Mouse (Mus musculus) gastrocnemius, adult 2 months (tissue): ENCODE measurements around the gene Kctd13. TPM values are rescaled to one million over a fixed set of nuclear protein-coding genes. Genes with fewer than 3 reads are reported as not detected.
"Not testable (repeated sequence)": the region's sequence is repeated elsewhere in the genome, so short reads cannot be mapped to it uniquely, and the experiment has no call there.

Source experiments
- DNase-seq: peaks from one replicate; pipeline ENCODE4 v3.0.0; 2022
- H3K27ac ChIP-seq: fragments of 200-600 bp; 2 replicates; pipeline ENCODE4 v1.8.1; 2022; ENCODE audit warnings: mild to moderate bottlenecking
- H3K4me3 ChIP-seq: fragments of 200-600 bp; 2 replicates; pipeline ENCODE4 v1.8.1; 2022; ENCODE audit warnings: mild to moderate bottlenecking, moderate library complexity
- CTCF ChIP-seq: fragments of 200-600 bp; IDR thresholded peaks from 2 replicates; pipeline ENCODE4 v1.8.1; 2022; ENCODE audit warnings: antibody characterized with exemption, mild to moderate bottlenecking, moderate library complexity
- intact Hi-C: fragments of 180-260 bp; cut with DNase I; formaldehyde crosslinking; loops from one replicate; pipeline ENCODE4 v1.15.1; 2025
- long read RNA-seq, 2 experiments: library from polyadenylated mRNA; stranded (forward); transcript quantifications; one replicate each; pipeline ENCODE4 v2.0.0; 2021
- total RNA-seq, 2 experiments: library from RNA; stranded (reverse); gene quantifications; 2 replicates each; pipeline ENCODE4 v1.2.3; 2021

The Kctd13 gene
- total RNA-seq: 1 to 10 TPM; 2.5 to 2.9 TPM
- long read RNA-seq, experiment 1, partial matches to known transcripts: 0 of 4 reads
- long read RNA-seq, experiment 1, other reads (novel, unspliced or antisense): 1 of 4 reads
- long read RNA-seq, experiment 2, partial matches to known transcripts: 0 of 2 reads
- long read RNA-seq, experiment 2, other reads (novel, unspliced or antisense): 0 of 2 reads

DNA sequence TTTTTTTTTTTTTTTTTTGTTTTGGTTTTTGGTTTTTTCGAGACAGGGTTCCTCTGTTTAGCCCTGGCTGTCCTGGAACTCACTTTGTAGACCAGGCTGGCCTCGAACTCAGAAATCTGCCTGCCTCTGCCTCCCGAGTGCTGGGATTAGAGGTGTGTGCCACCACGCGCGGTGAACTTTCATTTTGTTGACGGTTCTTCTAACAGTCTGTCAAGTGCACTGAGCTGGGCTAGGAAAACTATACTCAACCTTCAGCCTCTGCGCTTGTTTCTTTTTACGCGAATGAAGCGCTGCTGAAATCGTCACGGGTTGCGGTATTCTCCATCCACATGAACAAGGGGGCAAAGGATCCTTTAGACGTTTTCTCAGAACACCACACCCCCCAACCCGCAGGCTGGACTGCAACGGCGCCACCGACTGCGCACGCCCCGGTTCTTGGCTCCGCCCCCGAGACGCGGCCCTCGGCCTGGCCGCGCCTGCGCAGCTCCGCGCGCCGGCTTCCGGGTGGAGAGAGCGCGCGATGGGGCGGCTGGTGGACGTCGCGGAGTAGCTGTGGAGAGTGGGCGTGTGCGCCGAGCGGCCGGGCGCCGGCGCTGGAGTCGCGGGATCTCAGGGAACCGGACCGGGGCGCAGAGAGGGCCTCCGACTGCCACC is at the start of gene Kctd13:
Gene Kctd13 (plus strand): TSS at position 496 of the 654 bp plus-strand sequence.
- H3K4me3 ChIP-seq: peak within 1 kb of the TSS; percentile 98
- peak within 1 kb of the TSS; percentile 81 for H3K27ac ChIP-seq
- DNase-seq: peak; percentile 96
- intact Hi-C loops: loop anchor here (2.0 kb wide), 1 partner anchor 30 kb away; no protein-coding TSS in a partner anchor
- no peak for TF ChIP-seq CTCF

DNA sequence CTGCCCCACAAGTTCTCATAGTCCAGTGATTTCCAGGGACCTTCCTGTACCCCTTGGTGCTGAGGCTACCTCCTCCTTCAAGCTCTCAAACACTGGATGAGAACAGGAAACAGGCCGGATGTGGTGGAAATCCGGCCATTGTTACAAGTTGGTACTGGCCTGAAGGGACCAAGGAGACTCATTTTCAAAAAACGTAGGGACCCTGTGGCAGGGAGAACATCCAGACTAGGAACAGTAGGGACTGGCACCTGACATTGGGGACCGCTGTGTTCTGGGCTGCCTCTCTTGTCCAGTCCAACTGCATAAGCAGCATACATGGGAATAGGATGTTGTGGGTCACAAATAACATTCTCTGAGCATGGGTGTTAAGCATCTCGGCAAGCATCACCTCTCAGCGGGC is 47.6 kb upstream of the Kctd13 start:
- Histone ChIP-seq H3K27ac (peak overlapping the region; percentile 97), H3K4me3 (peak overlapping the region; percentile 94)
- intact Hi-C loops: loop anchor here (5.0 kb wide), 1 partner anchor 59 kb away; no protein-coding TSS in a partner anchor
- TF ChIP-seq CTCF: no peak
- no peak for DNase-seq

DNA sequence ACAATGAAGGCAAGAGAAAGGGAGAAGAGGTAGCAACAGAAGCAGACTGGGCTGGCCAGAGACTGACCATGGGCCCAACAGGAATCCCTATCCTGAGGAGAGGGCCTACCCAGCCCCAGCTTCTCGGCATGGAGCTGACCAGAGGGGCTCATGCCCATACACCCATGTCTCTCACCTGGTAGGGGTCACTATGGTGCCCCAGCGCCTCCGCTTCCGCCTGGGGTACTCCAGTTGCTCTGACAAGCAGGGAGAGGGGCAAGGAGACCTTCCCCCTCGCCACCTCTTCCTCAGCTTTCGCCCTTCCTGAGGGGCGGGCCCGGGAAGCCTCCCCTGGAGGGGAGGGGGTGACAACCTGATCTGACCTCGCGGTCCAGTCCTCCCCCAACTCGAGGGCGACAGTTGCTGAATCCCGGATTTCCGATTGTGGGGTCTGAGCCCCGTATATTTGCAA is 44.9 kb upstream of the Kctd13 start:
- DNase-seq: peak; percentile 30
- no peak for TF ChIP-seq CTCF
- Histone ChIP-seq H3K4me3 (peak overlapping the region; percentile 94), H3K27ac (peak overlapping the region; percentile 97)
- intact Hi-C loops: loop anchor here (2.0 to 5.0 kb wide), 3 partner anchors 15 to 61 kb away; partner anchors contain the start of gene Ino80e

DNA sequence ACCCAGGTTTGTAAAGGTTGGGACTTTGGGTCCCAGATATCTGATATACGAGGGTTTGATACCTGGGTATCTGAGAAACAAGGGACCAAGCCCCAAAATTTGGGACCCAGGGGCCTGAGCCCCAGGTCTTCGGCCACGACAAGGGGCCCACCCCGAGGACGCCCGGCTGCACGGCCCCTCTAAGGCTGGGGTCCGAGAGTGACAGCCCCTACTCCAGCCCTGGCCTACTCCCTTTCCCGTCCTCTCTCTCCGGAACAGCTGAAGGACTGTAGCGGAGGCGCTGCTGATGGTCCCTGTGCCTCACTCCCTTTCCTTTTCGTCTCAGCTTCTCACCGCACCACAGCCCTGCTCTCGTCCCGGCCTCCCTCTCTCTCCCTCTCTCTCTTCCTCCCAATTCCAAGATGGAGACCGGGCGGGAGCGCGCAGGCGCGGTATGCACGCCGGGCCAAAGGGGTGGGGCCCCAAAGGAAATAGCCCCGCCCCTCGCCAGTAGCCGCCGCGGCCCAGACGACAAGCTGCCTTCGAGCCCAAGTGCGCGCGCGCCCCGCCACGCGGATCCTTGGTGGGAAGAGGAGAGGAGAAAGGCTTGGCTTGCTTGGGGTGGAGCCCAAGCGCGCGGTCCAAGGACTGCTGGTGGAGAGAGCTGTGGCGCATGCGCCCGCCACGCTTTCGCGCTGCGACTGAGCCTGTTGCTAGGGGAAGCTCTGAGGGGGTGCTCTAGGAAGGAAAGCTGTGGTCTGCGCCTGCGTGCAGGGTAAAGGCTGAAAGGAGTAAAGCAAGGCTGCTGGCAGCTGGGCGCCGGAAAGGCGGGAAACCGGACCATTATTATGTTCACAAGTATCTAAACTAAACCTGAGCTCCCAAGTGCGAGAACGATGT is 44.2 kb upstream of the Kctd13 start, which contains the start of gene Taok2:
Gene Taok2 (minus strand): TSS at position 418 of the 879 bp plus-strand sequence.
- peak; percentile 98 for DNase-seq
- Histone ChIP-seq H3K4me3 (peak within 1 kb of the TSS; percentile 94), H3K27ac (peak within 1 kb of the TSS; percentile 97)
- no peak for TF ChIP-seq CTCF
- intact Hi-C loops: loop anchor here (2.0 to 5.0 kb wide), 2 partner anchors 14 to 62 kb away; no protein-coding TSS in a partner anchor

DNA sequence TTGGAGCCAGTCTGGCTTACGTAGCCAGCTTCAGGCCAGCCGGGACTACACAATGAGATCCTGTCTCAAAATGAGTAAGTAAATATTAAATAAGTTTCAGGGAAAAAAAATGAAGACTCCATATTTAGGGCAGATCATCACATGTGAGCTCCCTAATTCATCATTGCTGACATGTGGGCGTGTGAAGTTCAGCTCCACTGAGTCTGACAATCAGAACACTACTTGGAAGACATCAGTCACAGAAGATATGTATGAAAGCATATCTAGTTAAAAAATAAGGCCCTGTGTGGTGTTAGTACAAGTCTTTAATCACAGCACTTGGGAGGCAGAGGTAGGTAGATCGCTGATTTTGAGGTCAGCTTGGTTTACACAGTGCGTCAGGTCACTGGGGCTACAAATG is 41.4 kb upstream of the Kctd13 start:
- intact Hi-C loops: no loop called here

DNA sequence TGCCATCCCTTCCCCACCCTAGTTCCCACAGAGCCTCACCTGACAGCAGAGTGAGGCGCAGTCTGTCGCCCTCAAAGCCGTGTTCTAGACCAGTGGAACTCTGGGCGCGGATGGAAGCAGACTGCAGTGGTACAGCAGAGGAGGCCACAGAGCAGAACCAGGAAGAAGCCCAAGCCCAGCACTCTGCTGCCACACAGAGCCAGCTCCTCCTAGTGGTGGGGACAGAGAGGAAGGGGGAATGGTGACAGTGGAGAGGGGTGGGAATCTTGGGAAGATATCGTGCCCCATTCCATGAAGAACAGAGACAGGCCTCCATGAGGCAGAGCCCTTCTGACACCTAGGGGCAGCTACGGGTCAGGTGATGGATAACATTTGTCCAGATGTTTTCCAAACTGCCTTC is 39.8 kb upstream of the Kctd13 start:
- TF ChIP-seq CTCF: peak; percentile 54
- Histone ChIP-seq H3K27ac (peak overlapping the region; percentile 56; the same call in 1 of the 2 replicates), H3K4me3 (peak overlapping the region; percentile 45)
- intact Hi-C loops: no loop called here
- peak; percentile 34 for DNase-seq

More for the DNA sequence above, 41.4 kb upstream of the Kctd13 start:
- no peak overlapping the region for H3K27ac ChIP-seq
- no peak for DNase-seq
- no peak for TF ChIP-seq CTCF
- no peak overlapping the region for H3K4me3 ChIP-seq

DNA sequence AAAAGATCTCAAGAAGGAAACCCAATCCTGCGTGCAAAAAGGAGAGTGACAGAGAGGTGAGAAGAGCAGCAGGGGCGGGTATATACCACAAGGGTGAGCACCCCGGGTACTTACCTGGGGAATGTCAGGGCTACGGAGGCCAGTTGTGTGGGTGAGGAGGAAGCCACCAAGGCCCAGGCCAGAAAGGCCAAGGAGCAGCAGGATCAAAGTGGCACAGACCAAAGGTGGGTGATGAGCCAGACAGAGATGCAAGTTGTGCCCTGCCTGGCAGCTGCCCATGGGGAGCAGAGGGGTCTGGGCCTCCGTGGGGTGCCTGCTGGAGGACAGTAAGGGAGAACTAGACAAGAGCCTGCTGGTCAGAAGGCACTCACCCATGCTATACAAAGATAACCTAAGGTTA is 31.8 kb upstream of the Kctd13 start:
- Histone ChIP-seq H3K4me3 (peak overlapping the region; percentile 79), H3K27ac (peak overlapping the region; percentile 96)
- TF ChIP-seq CTCF: no peak
- DNase-seq: no peak
- intact Hi-C loops: loop anchor here (5.0 kb wide), 2 partner anchors 130 to 140 kb away; partner anchors contain the start of genes Mapk3 and Maz

DNA sequence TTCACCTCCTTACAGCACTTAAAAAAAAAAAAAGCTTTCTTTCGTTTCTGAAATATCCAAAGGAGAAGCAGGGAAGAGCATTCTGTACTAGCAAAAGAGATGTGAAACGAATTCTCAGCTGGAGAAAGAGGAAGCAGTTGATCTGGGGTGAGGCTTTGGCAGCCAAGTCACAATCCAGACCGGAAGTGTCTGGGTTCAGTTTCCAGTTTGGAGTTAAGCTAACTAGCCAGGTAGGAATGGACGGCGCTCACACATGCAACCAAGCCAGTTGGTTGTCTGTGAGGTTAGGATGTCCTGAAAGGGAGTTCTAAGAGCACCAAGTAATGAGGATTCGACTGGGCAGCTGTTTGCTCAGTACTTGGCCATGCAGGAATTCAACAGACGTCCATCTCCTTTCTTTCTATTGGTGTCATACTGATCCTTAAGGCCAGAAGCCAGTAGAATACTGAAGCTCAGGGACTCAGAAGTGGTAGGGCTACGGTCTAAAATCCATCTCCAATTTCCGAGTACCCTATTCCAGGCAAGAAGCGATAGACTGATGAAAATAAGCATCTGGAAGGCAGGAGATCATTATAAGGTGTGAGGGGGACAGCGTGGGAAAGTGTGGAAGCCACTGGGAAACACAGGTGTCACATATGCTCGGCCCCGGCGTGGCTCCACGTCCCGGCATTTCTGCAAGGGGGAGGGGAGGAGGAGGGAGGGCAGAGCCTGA is 31.1 kb upstream of the Kctd13 start:
- intact Hi-C loops: loop anchor here (2.0 to 5.0 kb wide), 4 partner anchors 13 to 140 kb away; partner anchors contain the start of genes Kctd13, Mapk3, Maz and Taok2
- TF ChIP-seq CTCF: no peak
- Histone ChIP-seq H3K4me3 (peak overlapping the region; percentile 79), H3K27ac (peak overlapping the region; percentile 96)
- peak; percentile 39 for DNase-seq

DNA sequence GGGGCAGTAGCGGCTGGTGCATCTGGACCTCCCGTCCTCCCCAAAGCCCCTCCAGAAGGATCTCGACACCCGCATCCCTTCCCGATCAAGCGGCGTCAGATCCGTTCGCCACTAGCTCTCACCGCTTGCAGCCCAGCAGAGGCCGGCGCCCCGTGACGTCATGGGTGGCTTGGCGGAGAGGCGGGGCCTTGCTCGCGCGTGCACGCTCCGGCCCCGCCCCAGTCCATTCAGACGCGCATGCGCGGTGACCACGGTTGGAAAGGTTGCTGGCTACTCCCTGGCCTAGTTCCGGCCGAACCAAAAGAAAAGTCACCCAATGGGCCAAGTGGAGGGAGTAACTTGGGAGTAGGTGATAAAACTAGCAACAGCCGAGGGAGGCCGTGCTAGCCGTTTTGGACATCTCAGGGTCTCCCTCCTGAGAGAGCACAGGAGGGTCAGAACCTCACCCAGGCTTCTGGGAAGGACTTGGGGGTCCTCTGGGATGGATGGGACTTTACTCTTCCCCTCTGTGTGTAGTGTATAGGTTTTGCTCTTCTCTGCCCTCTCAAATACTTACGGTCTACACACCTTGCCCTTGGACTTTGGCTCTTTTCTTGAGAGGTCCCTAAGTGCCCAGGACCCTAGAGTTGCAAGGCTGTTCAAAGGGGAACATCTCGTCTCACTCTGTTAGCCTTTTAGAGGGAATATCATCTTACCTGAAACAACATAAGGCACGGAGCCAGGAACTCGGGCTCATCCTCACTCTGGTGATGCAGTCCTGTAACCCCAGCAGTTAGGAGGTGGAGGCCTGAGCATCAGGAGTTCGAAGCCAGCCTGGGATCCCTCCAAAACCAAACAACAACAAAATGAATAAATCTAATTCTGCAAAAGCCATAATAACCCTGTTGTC is 30.3 kb upstream of the Kctd13 start:
- H3K4me3 ChIP-seq: peak overlapping the region; percentile 79
- DNase-seq: peak; percentile 99
- peak overlapping the region; percentile 96 for H3K27ac ChIP-seq
- TF ChIP-seq CTCF: no peak
- intact Hi-C loops: loop anchor here (2.0 to 5.0 kb wide), 4 partner anchors 14 to 141 kb away; partner anchors contain the start of genes Kctd13, Mapk3, Maz and Taok2

DNA sequence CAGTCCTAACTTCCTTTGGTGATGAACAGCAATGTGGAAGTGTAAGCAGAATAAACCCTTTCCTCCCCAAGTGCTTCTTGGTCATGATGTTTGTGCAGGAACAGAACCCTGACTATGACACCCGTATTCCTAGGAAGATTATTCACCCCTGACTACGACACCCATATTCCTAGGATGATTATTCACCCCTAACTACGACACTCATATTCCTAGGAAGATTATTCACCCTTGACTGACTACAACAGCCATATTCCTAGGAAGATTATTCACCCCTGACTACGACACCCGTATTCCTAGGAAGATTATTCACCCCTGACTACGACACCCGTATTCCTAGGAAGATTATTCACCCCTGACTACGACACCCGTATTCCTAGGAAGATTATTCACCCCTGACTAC is 28.9 kb upstream of the Kctd13 start:
- not testable (repeated sequence) for DNase-seq, H3K4me3 ChIP-seq, H3K27ac ChIP-seq
- intact Hi-C loops: loop anchor here (2.0 to 5.0 kb wide), 4 partner anchors 15 to 142 kb away; partner anchors contain the start of genes Kctd13, Mapk3, Maz and Taok2

DNA sequence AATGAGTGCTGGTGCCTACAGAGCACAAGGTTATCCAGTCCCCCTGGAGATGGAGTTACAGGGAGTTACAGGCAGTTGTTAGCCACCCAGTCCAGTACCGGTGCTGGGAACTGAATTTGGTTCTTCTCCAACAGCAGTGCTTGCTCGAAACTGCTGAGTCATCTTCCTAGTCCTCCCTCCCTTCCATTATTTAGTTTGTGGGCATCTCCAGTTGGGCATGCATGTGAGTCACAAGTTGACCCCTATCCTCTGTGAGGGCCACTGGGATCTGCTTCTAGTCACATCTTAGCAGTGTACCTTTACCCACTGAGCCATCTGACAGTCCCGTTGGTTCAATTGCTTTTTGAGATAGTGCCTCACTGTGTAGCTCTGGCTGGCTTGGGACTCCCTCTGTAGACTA is 23.1 kb upstream of the Kctd13 start:
- TF ChIP-seq CTCF: no peak
- no peak overlapping the region for H3K4me3 ChIP-seq
- no peak for DNase-seq
- intact Hi-C loops: no loop called here
- H3K27ac ChIP-seq: no peak overlapping the region
